Mouse (Mus musculus) yolk sac, embryonic 10.5 days (tissue): ENCODE results near the gene Spz1.

Experiments
- DNase-seq: peaks from one replicate; pipeline ENCODE4 v3.0.0-alpha.2; 2017; ENCODE audit warnings: low spot score

Spz1 gene

DNA sequence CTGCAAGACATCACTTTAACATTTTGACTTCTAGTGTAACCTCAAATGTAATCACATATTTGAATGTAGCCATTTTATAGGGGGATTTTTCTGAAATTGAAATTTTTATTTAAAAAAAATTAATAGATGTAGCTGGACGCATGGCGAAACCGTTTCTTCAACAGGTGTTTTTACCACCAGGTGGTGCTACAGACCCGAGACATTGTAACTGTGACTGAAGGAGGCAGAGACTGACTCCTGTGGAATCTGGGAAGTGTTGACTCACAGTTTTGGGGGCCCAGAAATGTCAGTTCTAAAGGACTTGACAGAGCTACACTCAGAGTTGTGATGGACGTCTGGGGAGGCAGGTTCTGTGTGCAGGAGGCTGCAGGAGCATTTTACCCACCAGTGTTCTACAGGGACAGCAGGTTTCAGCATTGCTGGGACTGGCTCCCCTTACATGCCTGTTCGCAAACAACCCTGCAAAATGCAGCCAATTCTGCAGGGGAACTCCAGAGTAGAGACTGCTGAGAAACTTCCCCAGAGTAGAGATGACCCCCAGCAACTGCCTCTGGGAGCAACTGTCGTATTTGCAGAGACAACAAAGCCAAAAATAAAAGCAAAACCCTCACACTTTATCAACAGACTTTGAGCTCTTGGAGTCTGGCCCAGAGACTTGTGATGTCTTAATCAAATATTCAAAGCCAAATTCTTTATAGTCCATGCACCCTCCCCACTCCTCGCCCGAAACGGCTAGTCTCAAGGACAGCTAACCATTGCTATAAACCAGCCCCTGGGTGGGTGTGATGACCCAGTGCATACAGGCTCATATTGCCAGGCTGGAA, 4.5 kb upstream of the Spz1 start:
- peak; percentile 53 for DNase-seq

DNA sequence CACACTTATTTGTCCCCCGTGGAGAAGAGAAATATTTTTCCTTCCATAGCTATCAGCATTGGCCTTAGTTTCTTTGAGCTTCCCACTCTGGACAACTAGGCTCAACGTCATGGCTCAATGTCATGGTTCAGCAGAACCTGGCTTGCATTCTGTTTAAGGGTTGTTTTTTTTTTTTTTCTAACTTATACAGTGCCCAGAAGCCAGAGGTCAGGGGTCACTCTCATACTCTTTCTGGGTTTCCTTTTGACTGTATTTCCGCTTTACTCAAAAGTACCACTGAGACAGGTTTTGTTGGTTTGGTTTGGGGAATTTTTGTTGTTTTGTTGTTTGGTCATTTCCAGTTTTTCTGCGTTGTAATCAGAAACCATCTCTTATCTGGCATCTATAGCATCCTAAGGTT, 2.2 kb upstream of the Spz1 start:
- no peak for DNase-seq

DNA sequence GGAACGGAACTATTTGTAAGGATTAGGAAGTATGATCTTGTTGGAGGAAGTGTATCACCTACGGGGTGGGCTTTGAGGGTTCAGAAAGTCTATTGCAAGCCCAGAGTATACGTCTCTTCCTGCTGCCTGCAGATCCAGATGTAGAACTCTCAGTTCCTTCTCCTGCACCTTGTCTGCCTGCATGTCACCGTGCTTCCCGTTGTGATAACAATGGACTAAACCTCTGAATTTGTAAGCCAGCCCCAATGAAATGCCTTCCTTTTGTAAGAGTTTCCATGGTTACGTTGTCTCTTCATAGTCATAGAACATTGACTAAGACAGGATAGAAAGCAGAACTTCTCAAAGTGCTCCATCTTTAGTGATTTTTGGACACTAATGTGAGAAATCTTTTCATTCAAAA, 716 bp upstream of the Spz1 start:
- DNase-seq, result no peak

- DNase-seq, result no peak
These were observed 16.5 kb downstream of the Spz1 start for GRCm38 (mm10) chr13:92559429-92559828.

DNA sequence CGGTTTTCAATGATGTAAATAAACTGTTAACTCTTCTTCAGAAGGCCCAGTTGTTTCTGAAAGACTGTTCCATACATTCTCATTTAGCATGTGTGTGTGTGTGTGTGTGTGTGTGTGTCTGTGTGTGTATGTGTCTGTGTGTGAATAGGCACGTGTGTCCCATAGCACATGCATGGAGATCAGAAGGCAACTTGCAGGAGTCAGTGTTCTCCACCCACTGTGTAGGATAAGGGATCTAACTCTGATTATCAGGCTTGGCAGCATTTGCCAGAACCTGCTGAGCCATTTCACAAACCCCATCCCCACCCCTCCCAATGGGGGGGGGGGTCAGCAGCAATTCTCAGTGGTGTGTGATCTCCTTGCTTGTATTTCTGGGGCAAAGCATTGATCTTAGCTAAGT, 18.7 kb downstream of the Spz1 start:
- DNase-seq, result no peak

DNA sequence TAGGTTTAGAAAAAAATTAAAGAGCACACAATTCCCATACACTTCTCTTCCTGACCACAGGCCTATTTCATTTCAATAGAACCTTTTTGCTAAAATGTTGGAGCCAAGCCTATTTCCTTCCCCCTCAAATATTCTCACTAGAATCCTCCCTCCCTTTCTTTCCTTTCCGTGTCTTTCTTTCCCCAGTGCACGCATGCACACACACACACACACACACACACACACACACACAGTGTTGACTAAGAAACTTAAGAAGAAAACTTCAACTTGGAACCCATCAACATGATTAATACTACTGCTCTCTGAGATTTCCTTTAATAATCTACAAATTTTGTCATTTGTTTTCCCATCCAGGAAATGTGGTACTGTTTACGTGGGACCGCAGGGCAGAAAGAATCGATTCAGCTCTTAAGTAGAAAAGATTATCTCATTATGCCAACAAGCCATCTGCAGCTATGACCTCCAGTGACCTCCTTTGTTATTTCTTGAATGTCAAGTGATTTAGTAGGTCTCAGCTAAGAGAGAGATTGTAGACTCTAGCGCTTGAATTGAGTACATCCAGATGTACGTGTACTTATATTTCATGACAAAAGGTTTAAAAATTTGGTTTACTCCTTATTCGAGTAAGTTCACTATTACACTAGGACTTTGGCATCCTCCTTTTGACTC, 19.4 kb downstream of the Spz1 start:
- no peak for DNase-seq

DNA sequence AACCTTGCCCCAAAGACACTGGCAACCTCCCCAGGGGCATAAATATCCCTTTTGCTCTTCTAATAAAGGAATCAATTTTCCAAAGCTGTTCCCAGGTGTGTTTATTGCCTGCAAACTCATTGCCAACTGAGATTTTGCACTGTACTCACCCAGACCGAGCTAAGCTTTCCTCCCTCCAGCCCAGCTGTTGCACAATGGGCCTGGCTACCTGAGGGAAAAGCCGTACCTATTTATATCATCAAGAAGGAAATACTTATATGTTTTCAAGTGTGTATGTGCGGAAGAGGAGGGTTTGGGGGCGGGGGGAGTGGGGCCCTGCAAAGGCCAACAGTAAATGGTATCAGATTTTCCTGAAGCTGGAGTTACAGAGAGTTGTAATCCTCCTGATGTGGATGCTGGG, 28.9 kb downstream of the Spz1 start:
- no peak for DNase-seq

DNA sequence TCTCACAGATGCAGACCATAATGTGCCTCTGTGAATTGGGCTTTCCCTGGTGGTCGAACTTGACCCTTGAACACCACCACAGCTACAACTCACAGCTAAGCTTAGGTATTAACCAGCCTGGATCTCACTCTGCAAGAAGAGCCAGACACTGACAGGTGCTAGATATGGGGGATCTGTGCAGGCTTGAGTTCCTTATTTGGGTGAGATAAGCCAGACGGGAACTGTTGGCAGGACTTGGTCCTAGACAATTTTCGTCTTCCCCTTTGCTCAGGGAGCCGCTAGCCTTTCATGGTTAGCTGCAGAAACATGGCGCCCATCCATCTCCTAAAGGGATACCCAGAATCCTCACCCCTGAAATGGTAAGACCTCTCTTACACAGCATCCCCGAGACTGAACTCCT, 35.0 kb downstream of the Spz1 start:
- no peak for DNase-seq

GRCm38 (mm10) chr13:92539126-92539525, 36.8 kb downstream of the Spz1 start:
- no peak for DNase-seq

GRCm38 (mm10) chr13:92533801-92534200, 42.2 kb downstream of the Spz1 start:
- peak; percentile 50 for DNase-seq

DNA sequence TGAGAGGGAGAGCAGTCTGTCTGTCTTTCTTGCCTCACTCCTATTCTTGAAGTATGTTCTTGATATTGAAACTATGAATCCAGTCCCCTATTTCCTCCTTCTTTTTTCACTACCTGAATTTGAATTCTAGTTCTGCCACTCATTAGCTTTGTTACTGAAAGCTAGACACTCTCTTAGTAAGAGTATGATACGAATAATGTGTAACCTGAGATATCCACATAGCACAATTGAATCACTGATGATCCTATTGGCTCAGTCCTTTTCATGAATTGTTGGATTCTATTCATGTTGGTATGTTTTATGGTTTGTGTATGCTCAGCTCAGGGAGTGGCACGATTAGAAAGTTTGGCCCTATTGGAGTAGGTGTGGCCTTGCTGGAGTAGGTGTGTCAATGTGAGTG, 43.8 kb downstream of the Spz1 start:
- no peak for DNase-seq

DNA sequence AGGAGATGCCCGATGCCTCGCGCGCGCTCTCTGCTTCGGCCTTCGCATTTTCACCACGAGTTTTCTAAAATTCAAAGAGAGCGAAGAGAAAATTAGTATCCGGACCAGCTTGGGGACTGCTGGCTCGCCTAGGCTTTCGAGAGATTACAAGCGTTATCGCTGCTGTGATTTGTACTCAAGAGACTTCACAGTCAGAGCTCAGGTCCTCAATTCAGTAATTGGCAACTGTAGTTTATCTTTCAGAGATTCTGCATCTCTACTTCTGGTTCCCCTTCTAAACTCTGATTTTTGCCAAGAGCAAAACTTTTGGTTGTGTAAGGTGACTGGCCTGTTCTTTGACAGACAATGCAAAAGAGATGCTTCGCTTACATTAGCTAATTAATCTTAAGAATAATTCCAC, 44.7 kb downstream of the Spz1 start:
- no peak for DNase-seq

DNA sequence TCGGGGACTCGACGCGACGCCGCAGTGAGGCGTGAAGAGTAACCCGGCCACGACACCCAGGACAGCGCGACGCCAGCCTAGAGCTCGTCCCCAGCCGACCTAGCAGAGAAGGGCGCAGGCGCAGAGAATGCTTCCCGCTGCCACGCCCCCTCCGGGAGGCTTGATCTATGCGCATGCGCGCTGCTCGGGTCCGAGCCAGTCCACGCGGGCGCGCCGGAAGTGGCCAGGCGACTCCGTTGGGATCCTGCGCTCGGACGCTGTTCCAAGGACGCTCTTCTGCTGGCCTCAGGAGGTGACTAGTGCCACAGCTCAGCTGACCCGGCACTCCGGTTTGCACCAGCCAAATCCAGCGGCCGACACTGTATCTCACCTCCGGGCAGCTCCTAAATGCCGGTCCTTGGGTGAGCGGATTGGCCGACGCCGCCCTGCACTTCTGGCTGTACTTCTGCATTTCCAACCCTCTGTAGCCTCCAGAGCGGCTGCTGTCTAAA, 45.2 kb downstream of the Spz1 start, which contains the start of gene Zfyve16:
Gene Zfyve16 (minus strand): TSS at position 148 of the 491 bp plus-strand sequence.
- DNase-seq, result peak; percentile 95

DNA sequence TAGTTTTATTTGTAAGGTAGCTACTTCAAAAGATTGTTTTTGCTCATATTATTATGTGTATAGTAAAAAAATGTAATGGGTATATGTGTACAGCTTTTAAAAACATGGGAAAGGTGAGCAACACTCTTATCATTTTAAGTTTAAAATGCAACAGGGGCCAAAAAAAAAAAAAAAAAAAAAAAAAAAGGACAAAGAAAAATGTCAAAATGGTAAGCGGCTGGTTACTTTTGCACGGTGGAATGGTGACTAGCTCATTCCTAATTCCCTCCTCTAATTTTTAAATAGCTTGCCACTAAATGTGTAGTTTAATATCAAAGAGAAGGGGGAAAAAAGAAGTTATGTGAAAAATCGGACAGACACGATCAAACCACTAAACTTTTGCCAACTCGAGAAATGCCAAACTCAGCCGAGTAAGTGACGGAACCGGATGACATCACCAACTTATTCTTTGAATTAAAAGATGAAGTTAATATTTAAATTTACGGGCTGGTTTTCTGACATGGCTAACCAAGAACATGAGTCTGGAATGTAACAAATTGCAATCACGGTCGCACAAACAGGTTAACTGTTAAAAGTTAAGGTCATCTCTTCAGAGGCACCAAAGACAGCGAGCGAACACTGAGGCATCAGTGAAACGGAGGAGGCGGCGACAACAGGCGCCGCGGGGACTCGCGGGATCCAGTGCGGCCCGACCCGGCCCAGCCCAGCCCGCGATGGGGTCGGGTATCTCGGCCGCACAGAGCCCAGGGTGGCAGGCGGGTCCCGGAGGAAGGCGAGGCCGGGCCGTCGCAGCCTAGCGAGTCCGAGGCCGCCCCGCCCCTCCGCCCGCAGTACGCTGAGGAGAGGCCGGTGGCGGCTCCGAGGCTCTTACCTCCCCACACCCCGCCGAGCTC, 45.9 kb downstream of the Spz1 start:
- DNase-seq, result no peak
